Mouse (Mus musculus) erythroblast, embryonic 14.5 days (primary cell): ENCODE measurements around the gene Vmn1r42. TPM values are rescaled to one million over a fixed set of nuclear protein-coding genes. Genes with fewer than 3 reads are reported as not detected.
"Not testable (repeated sequence)": the region's sequence is repeated elsewhere in the genome, so short reads cannot be mapped to it uniquely, and the experiment has no call there.

Source experiments
- H3K27me3 ChIP-seq: 2 replicates; pipeline ENCODE4 v1.6.1; 2012; ENCODE audit warnings: inconsistent platforms; ENCODE audit not compliant: control insufficient read depth
- H3K36me3 ChIP-seq: 2 replicates; pipeline ENCODE4 v1.6.1; 2012; ENCODE audit warnings: mild to moderate bottlenecking, inconsistent platforms; ENCODE audit not compliant: control insufficient read depth
- H3K4me1 ChIP-seq: 2 replicates; pipeline ENCODE4 v1.6.1; 2012; ENCODE audit warnings: inconsistent platforms; ENCODE audit not compliant: control insufficient read depth
- H3K4me3 ChIP-seq: replicated peaks from 2 replicates; pipeline ENCODE3; 2012; ENCODE audit warnings: moderate library complexity, mild to moderate bottlenecking, inconsistent platforms
- H3K9me3 ChIP-seq: 2 replicates; pipeline ENCODE4 v1.6.1; 2012; ENCODE audit warnings: low read length, inconsistent platforms, mixed read lengths; ENCODE audit not compliant: control insufficient read depth
- GATA1 ChIP-seq: IDR thresholded peaks from 2 replicates; pipeline ENCODE4 v1.6.1; 2012; ENCODE audit warnings: low read length, inconsistent platforms, mixed read lengths
- TAL1 ChIP-seq: IDR thresholded peaks from 3 replicates; pipeline ENCODE4 v1.6.1; 2012; ENCODE audit warnings: low read length, inconsistent platforms, mixed read lengths
- polyA plus RNA-seq: library from polyadenylated mRNA; stranded (reverse); fragments of >175 nt; gene quantifications from 2 replicates; pipeline ENCODE4 v1.2.3, GENCODE M21; 2012

Vmn1r42 gene
- not detected in 2 replicates for polyA plus RNA-seq

GRCm38 (mm10) chr6:89876313-89876712 is at the start of gene Vmn1r42, which contains the start of gene Vmn1r43:
Vmn1r42 (minus strand) TSS chr6:89876413.
Vmn1r43 (minus strand) TSS chr6:89876413.
- H3K4me1 ChIP-seq, H3K27me3 ChIP-seq, H3K9me3 ChIP-seq, H3K36me3 ChIP-seq, H3K4me3 ChIP-seq: not testable (repeated sequence)

- Histone ChIP-seq H3K9me3 (no peaks in the 10 kb centered on the region), H3K27me3 (no peaks in the 10 kb centered on the region), H3K36me3 (no peaks in the 10 kb centered on the region), H3K4me3 (no peak overlapping the region), H3K4me1 (no peaks in the 10 kb centered on the region)
- TF ChIP-seq TAL1 (no peak), GATA1 (no peak)
Observed at GRCm38 (mm10) chr6:89883812-89884211, 7.6 kb upstream of the Vmn1r42 start.

- no peaks in the 10 kb centered on the region for H3K36me3 ChIP-seq
- H3K9me3 ChIP-seq = no peaks in the 10 kb centered on the region
- H3K4me1 ChIP-seq = no peaks in the 10 kb centered on the region
- no peaks in the 10 kb centered on the region for H3K27me3 ChIP-seq
- TF ChIP-seq TAL1 = no peak
- no peak for TF ChIP-seq GATA1
- no peak within 1 kb of the TSS for H3K4me3 ChIP-seq
Observed at GRCm38 (mm10) chr6:89883360-89883759, 7.1 kb upstream of the Vmn1r42 start, which contains the start of gene Vmn1r44. Vmn1r44 (plus strand) TSS chr6:89883660.

DNA sequence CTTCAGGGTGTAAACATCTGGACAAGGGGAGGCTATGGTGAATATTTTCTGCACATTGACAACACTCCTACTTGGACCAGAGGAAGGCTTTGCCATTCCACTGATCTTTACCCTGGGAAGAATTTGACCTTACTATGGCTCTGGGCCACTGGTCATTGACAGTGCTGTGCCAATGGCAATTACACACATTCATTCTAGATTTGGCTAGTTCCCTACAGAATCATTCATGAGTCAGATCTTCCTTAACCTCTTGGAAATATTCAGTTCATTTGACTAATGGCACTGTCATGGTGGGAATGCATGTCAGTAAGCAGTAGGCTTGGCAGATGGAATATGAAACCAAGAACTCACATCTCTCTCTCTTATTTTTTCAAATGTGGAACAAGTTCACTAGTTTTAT is 4.7 kb upstream of the Vmn1r42 start:
- Histone ChIP-seq H3K27me3 (no peaks in the 10 kb centered on the region), H3K4me3 (no peak overlapping the region), H3K9me3 (no peaks in the 10 kb centered on the region), H3K4me1 (no peaks in the 10 kb centered on the region), H3K36me3 (no peaks in the 10 kb centered on the region)
- no peak for TF ChIP-seq TAL1
- no peak for TF ChIP-seq GATA1

- Histone ChIP-seq H3K4me3 (no peak overlapping the region), H3K4me1 (no peaks in the 10 kb centered on the region), H3K36me3 (no peaks in the 10 kb centered on the region), H3K9me3 (no peaks in the 10 kb centered on the region), H3K27me3 (no peaks in the 10 kb centered on the region)
- TF ChIP-seq GATA1 = no peak
- TF ChIP-seq TAL1 = no peak
Observed at GRCm38 (mm10) chr6:89876963-89877362, 750 bp upstream of the Vmn1r42 start.

DNA sequence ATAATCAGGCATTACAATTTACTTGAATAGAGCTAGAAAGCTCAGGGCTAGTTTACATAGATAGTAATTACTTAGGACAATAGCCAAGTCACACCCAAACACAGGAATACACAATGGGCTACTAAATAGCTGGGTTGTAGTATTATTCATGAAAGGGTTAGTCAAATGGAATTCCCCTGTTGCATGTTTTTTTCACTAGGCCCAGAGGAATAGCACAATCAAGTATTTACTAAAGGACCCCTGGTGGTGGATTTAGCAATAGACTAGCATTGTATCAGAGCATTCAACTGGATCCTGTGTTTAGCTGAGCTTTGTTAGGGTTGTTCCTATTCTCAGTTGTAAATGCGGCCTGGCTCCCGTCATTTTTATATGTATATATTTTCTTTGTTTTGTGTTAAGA is 8.2 kb downstream of the Vmn1r42 start:
- TF ChIP-seq GATA1 = no peak
- TF ChIP-seq TAL1 = no peak
- peaks cover 38% of the 10 kb centered on the region for H3K9me3 ChIP-seq
- H3K27me3 ChIP-seq = no peaks in the 10 kb centered on the region
- H3K4me3 ChIP-seq = no peak overlapping the region
- no peaks in the 10 kb centered on the region for H3K4me1 ChIP-seq
- no peaks in the 10 kb centered on the region for H3K36me3 ChIP-seq

DNA sequence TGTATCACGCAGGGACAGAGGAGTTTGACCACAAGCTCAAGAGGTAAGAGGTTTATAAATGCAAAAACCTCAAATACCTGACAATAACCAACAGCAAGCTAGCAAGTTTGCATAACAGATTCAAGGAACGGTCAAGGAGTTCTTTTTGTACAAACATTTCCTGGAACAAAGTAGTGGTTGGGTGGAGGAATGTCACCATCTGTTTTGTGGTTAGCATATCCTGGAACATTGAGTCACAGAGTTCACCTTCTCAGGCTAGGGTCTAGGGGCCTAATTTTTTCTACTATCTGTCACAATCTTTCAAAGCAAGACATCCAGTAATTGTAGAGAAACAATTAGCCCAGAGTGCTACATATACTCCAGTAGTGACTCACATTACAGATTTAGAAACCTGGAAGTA is 8.9 kb downstream of the Vmn1r42 start:
- Histone ChIP-seq H3K4me3 (no peak overlapping the region), H3K36me3 (no peaks in the 10 kb centered on the region), H3K27me3 (no peaks in the 10 kb centered on the region), H3K4me1 (no peaks in the 10 kb centered on the region), H3K9me3 (peaks cover 41% of the 10 kb centered on the region)
- TF ChIP-seq GATA1 (no peak), TAL1 (no peak)

DNA sequence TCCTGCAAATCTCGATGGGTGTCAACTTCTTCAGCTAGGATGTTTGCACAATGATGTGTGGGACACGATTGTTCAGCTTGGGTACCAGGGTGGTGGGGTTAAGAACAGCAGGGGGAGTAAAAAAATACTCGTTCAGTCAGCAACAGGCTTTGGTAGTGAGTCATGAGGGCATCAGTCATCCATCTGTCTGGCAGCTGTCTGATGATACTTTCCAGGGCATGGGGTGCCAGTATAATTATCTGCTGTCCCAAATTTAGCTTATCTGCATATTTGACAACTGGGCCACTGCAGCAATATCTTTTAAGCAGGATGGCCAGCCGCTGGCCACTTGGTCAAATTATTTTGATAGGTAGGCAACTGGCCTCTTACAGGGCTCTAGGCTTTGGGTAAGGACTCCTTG is 12.4 kb downstream of the Vmn1r42 start:
- no peak overlapping the region for H3K4me3 ChIP-seq
- peaks cover 55% of the 10 kb centered on the region for H3K9me3 ChIP-seq
- H3K27me3 ChIP-seq = no peaks in the 10 kb centered on the region
- no peak for TF ChIP-seq GATA1
- TF ChIP-seq TAL1 = no peak
- no peaks in the 10 kb centered on the region for H3K4me1 ChIP-seq
- H3K36me3 ChIP-seq = no peaks in the 10 kb centered on the region

DNA sequence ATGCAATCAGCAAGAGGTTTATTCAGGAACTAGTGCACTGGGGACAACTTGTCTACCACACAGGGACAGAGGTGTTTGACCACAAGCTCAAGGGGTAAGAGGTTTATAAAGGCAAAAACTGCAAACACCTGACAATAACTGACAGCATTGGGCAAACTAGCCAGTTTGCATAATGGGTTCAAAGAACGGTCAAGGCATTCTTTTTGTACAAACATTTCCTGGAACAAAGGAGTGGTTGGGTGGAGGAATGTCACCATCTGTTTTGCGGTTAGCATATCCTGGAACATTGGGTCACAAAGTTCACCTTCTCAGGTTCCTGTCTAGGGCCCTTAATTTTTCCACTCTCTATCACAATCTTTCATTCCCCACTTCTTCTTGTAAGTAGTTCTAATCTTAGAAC is 16.4 kb downstream of the Vmn1r42 start:
- Histone ChIP-seq H3K36me3 (no peaks in the 10 kb centered on the region), H3K27me3 (no peaks in the 10 kb centered on the region), H3K9me3 (peaks cover 44% of the 10 kb centered on the region), H3K4me3 (no peak overlapping the region), H3K4me1 (no peaks in the 10 kb centered on the region)
- no peak for TF ChIP-seq TAL1
- no peak for TF ChIP-seq GATA1

GRCm38 (mm10) chr6:89857552-89857951 is 18.7 kb downstream of the Vmn1r42 start:
- Histone ChIP-seq H3K9me3 (peaks cover 31% of the 10 kb centered on the region), H3K27me3 (no peaks in the 10 kb centered on the region), H3K4me3 (no peak overlapping the region), H3K36me3 (no peaks in the 10 kb centered on the region), H3K4me1 (no peaks in the 10 kb centered on the region)
- TF ChIP-seq GATA1 = no peak
- no peak for TF ChIP-seq TAL1

Other genes with a start within 250 kb of the Vmn1r42 start
- not detected in 2 replicates for gene Txnrd3, start 232.4 kb downstream of the Vmn1r42 start, polyA plus RNA-seq
- gene Vmn1r40, start 168.9 kb downstream of the Vmn1r42 start, polyA plus RNA-seq = not detected in 2 replicates
- not detected in 2 replicates for gene Vmn1r41, start 135.6 kb downstream of the Vmn1r42 start, polyA plus RNA-seq
- gene Vmn1r43, start within 50 bp of the Vmn1r42 start, polyA plus RNA-seq = under 0.01 TPM in 1 of 2 replicates, not detected in the other
- gene Vmn1r44, start 7.2 kb upstream of the Vmn1r42 start, polyA plus RNA-seq = not detected in 2 replicates
- not detected in 2 replicates for gene Vmn1r45, start 64.2 kb upstream of the Vmn1r42 start, polyA plus RNA-seq
- under 0.01 TPM in 1 of 2 replicates, not detected in the other for gene Vmn1r46, start 92.9 kb upstream of the Vmn1r42 start, polyA plus RNA-seq
- gene Vmn1r47, start 139.7 kb upstream of the Vmn1r42 start, polyA plus RNA-seq = 0.01 TPM in 1 of 2 replicates, not detected in the other
- gene Vmn1r48, start 160.4 kb upstream of the Vmn1r42 start, polyA plus RNA-seq = not detected in 2 replicates
- gene Vmn1r49, start 202.1 kb upstream of the Vmn1r42 start, polyA plus RNA-seq = 0.01 TPM in 1 of 2 replicates, not detected in the other
- not detected in 2 replicates for gene Vmn1r50, start 225.0 kb upstream of the Vmn1r42 start, polyA plus RNA-seq
- not detected in 2 replicates for gene Vmn1r51, start 246.2 kb upstream of the Vmn1r42 start, polyA plus RNA-seq